Mouse (Mus musculus) CD4-positive helper T cell, adult 2 months (primary cell): Measurements from ENCODE around the gene Uqcc2.

Experiments used
- DNase-seq: peaks from one replicate; pipeline ENCODE4 v3.0.0-alpha.2; 2012; ENCODE audit warnings: low read depth, missing footprints, low spot score

Gene Uqcc2

DNA sequence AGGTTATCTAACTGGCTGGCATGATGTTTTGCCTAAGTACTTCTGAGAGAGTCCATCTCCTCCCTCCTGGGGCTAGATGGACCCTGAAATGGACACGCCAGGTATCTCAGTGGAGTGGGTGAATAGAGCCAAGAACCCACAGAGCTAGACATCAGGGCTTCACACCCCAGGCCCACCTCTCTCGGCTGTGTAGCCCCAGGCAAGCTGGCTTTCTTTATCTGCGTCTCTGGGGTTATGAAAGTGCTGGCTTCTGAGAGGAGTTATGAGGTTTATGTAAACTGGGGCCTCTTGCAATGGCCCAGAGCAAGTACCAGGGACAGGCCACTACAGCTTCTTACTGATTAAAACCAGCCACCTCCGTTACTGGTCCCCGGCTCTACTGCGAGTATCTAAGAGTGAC is 21.2 kb upstream of the Uqcc2 start:
- DNase-seq: no peak

DNA sequence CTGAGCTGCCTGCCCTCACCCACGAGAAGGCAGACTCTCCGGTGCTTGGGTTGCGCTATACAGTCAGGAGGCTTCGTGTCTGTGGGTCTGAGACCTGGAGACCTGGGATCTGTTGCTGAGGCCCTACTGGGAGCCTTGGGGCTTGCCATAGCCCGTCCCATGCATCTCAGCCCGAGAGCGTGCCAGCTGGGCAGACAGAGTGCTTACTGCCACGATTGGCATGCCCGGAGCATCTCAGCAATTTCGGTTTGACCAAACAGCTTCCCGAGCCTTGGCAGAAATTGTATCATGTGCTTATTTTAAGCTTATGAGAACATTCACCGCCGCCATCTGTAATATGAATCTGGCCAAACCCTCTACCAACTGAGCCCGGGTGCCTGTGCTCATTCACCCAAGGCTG is 20.5 kb upstream of the Uqcc2 start:
- DNase-seq: no peak

DNA sequence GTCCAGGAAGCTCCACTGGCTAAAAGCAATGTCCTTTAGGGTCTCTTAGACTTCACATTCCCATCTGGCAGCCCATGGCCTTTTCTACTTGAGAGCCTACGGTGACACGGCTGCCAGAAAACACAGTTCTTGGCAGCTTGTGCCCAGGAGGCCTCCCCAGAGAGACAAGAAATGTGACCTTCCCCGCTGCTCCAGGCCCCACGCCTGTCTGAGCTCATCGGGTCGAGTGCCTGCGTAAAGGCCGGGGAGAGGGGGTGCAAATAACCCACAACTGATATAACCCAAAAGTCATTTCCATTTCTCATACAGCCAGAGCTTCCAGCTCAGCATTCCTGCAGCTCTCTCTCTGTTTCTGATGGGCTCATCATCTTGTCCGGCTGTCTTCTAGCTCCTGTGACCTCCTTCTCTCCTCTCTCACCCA is 20.1 kb upstream of the Uqcc2 start:
- no peak for DNase-seq

DNA sequence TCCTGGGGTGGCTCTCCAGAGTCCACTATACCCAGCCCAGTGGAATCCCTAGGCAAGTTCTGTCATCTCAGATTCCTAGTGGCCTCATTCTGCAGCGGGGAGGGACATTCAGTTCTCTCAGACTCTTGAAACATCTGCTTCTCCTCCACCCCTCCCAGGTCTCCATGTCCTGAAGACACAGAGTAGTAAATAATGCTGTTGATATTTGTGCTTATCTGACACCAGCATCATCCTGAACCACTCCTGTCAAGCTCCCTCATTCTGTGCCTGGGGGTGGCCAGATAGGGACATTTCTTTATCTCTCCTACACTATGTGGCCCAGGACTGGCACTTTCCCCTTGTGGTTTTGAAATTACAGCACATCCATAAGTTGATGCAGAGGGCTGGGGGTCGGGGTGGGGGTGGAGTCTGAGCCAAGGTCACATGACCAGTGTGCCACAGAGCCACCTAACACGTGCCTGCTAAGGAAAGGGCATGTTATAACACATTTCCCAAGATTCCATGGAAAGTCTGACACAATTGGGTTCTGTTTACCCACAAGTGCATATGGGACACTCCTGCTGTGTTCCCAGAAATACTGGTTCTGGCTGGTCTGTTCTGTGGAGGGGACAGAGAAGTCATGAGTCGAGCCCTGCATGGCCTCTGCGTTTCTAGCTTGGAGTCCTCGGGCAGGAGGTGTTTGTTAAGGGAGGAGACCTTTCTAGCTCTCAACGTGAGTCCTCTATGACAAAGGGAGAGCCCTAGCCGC is 19.4 kb upstream of the Uqcc2 start:
- no peak for DNase-seq

DNA sequence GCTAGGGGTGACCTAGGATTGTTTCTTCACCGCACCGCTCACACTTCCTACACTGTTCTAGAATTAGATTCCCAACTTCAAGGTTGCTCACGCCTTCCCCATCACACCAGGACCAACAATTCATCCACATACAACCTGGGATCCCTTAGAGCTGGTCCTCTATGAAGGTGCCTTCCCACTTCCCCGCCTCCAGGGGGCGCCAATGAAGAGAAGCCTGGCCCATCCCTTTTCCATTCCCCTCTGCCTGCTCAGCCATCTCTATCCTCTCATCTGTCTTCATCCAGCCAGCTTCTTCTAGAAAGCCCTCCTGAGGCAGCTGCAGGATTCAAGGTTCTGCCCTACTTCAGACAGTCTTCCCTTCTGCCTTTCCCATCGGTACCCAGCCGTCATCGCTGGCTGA is 17.7 kb upstream of the Uqcc2 start:
- peak; percentile 21 for DNase-seq

DNA sequence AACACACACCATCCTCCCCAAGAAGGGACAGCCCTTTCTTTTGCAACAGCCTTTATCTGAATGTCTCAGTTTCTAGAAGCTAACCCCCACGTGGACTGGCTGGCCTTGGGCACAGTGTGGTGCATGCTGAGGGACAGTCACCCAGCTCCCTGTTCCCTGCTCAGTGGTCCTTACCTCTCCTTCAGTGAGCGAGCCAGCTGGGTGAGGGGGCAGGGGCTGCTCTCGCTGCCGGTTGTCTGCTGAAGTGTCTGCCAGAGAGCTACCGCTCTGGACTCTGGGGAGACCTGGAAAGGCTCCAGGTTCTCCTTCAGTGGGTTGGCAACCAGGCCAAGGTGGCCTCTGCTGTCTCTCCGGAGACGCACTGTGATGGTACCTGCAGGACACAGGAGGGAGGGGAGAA is 17.2 kb upstream of the Uqcc2 start:
- DNase-seq: no peak

DNA sequence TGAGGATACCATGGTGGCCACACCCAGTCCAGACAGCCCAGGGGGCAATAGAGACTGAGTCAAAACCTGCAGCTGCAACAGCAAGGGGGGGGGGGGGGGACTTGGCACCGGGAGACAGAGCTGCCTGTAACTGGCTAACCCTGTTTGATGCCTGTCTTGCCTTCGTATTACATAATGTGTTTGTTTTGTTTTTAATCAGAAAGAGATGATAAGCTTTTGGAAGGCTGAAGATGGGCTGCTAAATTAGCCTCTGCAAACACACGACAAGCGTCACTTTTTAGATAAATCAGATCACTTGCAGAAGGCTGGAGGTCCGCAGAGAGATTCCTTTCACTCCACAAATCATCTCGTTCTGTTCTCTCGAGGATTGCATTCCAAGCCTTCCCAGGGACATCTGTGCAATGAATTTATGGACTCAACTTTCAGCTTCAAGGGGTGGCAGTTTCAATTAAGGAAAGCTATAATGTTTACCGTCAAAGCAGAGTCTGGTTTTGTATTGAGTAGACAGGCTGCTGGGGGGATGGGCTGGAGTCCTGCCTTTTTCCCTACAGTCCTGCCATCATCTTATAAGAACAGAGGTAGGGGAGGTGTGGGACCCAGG is 12.7 kb upstream of the Uqcc2 start:
- no peak for DNase-seq

DNA sequence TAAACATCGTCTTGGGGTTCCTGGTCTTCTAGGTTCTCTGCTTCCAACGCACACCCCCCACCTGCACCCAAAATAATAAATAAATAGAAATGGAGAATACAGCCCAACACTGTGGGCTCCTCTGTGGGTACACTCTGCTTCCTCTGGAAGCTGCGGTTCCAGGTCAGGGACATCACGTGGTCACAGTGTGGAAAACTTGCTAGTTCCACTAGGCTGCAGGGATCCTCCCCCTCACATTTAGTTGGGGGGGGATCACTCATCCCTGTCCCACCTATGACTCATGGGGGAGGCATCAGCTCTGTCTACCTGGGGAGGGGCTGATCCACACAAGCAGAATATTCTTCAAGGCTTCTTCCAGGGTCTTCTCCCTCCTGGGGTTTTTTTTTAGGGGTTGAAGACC is 10.4 kb upstream of the Uqcc2 start:
- no peak for DNase-seq

DNA sequence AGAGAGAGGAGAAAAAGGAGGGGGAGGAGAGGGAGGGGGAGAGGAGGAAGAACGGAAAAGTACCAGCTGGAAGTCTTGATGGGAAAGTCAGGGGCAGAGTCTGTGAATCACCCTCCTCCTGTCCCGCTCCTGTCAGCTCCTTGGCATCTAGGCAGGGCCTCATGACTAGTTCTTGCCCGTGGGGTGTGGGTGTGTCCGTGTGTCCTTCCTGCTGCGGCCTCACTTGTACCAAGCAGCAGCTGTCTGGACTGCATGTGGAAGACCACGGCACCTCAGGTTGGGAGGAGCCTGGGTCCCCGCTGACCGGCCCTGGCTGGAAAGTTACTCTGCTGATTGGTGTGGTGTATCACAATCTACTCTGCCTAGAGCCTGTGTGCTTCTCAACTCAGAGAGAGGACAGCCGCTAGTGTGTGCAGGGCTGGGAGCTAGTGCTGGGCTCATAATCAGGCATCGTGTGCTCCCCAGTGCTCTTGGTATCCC is 8.3 kb upstream of the Uqcc2 start:
- DNase-seq: no peak

DNA sequence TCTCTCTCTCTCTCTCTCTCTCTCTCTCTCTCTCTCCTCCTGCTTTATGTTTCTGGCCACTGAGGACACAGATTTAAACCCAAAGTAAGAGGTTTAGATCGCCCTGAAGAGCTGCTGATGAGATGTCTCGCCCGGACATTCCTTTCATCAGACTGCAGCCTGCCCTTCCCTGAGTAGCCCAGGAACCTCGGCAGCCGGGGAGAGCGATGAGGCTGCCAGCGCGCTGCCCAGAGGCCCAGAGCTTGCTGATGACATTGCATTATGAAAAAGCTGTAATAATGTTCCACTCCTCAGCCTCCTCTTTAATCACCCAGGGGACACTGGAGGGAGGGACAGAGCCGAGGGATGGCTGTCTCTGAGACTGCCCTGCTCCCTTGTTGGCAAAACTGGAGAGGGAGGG is 6.5 kb upstream of the Uqcc2 start:
- DNase-seq: no peak

DNA sequence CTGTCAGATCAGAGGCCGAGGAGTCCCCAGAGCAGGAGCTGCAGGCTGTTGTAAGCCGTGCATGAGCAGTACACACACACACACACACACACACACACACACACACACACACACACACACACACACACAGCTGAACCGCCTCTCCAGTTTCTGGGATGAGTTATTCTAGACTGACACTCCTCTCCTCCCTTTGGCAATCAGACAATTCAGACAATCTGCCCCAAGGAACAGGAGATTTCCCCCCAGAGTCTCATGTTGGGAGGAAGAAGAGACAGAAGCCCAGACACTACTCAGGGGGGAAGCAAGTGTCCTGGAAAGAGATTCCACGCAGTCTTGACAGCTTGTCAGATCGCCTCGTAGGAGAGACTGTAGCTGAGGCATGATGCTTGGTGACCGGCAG is 5.6 kb upstream of the Uqcc2 start:
- DNase-seq: no peak

DNA sequence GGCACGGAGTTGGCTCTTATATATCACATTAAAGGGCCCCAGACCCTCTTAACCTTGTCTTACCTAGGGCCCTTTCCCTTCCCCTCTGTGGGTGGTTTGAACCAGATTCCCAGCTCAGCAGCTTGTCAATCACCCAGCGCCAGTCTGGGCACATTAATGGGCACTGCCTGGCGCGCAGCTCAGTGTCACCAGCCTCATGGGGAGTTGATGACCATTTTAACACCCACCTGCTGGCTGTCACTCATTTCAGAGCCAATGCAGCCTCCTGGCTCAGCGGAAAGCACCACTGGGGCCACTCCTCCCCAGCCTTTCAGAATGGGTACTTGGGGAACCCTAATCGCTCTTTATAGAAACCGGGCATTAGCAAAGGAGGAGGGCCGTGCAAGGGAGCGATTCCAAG is 4.7 kb upstream of the Uqcc2 start:
- no peak for DNase-seq

DNA sequence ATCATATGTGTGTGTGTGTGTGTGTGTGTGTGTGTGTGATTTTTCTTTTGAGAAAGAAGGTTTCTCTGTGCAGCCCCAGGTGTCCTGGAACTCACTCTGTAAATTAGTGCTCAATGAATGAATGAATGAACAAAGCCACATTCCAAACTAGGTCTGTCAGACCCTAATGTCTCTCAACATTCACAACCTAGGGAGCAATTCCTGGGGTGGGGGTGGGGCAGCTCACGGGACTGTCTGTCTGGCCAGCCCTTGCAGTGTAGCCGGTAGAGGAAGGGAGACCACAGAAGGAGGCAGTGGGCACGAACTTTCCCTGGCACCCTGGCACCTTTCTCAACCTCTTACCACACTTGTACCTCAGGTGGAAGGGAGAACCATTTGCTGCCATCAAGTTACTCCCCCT is 999 bp upstream of the Uqcc2 start:
- no peak for DNase-seq

DNA sequence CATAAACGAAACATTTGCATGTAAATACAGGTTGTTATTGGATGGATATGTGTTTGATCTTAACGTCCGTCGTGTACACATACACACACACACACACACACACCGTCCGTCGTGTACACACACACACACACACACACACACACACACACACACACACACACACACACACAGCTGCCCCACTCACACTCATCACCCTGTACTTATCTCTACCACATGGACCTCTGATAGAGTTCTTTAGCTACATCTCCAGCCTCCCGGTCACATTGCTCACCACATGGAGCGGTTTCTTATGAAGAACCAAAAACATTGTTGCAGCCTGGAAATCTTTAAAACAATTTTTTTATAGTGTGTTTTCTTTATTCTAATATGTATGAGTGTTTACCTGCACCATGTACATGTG is 471 bp upstream of the Uqcc2 start:
- DNase-seq: no peak

DNA sequence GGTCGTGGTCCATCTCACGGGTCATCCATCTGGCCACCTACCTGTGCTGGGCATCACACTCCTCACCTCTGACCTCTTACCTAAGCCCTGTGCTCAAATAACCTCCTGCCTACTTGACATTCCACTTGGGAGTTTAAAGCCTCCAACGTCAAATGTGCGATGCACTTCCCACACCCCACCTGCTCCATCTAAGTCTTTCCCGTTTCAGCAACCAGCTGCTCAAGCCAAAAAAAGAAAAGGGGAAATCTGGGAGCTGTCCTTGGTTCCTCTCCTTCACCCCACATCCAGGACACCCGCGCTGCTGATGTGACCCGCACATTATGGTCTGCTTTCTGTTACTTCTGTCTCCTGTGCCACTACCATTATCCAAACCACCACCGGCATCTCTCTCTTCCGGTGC is 1.5 kb downstream of the Uqcc2 start:
- DNase-seq: no peak

DNA sequence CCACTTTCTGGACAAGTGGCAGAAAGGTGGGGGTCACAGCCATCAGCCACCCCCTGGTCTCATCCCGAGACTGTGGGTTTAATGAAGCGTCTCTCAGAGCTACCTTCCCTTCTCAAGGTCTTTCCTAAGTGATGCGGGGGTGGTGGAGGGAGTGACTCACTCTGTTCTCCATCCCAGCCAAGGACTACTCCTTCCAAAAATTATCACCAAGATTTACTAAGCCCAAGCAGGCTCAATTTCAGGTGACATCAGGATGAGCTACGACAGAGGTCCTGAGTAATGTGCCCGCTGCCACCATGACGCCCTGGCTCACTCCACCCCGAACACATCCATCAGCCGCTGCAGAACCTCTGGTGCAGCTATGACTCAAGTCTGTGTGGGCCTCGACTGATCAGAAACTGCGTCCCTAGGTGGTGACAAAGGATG is 2.5 kb downstream of the Uqcc2 start:
- no peak for DNase-seq

DNA sequence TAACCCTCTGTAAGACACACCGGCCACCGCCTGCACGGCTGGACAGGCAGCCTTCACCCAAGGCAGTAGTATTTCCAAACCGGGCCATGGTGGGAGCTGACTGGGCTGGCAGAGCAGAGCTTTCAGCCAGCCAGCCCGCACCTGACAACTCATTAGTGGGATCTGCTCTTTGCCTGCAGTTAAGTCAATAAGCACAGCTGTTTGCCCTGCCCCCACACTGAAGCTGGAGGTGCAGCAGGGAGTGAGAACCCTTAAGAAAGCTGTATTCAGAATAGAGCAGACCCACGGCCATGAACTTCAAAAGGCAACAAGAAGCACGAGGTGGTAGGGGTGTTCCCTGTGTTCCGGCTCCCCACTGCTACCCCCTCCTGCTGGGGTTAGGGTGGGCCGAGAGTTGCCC is 3.5 kb downstream of the Uqcc2 start:
- DNase-seq: no peak

DNA sequence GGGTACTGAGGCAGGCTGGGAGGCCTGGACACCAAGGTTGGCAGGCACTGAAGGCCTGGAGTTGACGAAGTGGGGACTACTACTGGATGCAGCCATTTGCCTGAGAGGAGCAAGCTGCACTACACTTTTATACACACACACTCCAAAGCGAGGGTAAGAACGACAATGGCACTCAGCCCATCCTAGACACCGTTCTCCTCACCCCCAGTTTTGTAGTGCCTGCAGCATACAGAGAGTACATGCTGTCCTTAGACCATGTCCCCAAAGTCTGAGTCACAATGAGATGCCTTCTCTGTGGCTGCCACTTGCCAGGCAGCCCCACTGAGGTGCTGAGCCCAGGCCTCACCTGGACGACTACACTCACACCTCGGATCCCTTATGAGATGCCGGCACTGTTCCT is 3.9 kb downstream of the Uqcc2 start:
- no peak for DNase-seq

DNA sequence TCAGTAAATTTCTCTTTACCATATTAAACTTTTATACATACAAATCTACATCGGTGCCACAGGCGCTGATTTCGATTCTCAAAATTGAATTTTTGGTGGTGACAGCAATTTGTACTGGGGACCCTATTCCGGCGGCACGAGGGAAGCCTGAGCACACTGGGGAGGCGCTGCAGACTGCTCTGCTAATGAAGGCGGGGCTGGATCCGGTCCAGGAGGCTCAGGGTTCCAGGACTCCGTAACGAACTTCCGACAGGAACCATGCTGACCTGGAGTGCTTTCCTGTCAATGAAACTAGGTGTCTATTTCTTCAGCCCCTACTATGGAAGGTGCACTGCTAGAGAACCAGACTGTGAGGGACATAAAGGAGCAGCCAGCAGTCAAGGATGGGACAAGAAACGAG is 4.4 kb downstream of the Uqcc2 start:
- DNase-seq: no peak

DNA sequence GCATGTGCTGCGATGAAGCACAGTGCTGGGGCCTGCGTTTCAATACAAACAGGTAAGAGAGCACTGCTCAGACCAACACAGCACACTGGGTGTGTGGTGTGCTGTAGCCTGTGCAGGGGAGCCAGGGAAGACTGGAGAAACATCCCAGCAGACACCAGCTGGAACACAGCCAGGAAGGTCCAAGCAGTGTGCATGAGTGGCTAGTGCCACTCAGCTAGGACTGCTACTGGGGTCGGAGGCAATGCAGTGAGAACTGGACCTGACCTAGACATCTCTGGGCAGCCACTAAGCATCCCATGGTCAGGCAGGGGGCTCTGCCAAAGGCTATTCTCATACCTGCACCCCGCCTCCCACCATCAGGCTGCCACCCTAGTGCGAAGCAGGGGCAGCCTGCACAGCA is 5.5 kb downstream of the Uqcc2 start:
- no peak for DNase-seq

DNA sequence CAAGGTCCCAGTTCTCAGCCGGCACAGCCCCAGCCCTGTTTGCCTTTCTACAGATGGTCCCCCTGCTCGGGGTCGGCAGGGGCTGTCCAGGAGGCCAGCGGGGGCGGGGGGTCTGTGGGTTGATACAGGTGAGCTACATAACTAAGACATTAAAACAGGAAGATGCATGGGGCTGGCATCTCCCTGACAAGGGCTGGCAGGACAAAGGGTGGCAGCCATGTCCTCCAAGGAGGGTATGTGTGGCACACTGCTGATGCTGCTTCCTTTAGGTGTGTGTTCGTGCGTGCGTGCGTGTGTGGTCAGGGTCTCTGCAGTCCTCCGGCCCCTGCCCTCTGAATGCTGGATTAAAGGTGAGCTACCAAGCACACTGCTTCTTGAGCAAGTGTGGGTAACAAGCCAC is 6.7 kb downstream of the Uqcc2 start:
- DNase-seq: no peak

DNA sequence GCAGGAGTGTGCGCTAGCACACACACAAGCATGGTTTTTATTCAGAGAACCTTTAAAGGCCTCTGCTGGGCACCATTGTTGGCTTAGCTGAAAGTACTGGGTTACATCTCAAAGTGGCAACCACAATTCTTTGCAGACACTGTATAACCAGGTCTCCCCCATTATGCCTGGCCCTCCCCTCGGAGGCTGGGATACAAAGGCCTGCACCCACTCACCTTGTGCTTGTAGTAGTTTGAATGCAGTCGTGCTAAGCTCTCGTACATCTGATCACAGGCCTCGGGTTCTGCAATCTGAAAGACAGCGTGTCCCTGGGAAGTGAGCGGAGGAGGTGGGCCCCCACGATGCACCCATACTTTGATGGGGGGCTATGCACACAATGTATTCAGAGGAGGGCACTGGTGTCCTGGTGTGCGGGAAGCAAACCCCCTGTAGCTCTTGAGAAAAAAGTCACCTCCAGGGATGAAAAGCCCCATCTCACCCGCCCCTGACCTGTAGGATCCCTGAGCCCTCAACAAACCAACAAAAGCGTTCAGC is 8.0 kb downstream of the Uqcc2 start:
- DNase-seq: no peak

DNA sequence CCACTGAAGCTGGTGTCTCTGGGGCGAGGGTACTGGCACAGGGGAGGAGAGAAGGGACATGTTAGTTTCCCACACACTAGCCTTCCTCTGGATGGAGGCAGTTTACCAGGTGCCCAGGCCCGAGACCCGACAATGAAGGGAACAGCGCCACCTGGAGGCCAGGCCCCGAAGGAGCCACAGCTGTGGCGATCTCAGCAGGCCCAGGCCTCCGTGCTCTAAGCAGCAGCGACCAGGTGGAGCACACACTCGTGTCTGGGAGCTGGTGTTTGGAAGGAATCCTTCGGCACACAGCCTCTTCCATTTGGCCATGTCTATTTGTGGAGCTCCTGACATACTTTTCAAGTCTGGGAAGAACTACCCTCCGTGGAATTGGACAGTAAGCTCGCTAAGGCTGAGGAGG is 8.5 kb downstream of the Uqcc2 start:
- peak; percentile 72 for DNase-seq
